Mouse (Mus musculus): ENCODE measurements around the gene Tmem150c.

GRCm38 (mm10) chr5:100102395-100102794 lies 57.2 kb downstream of the Tmem150c start:
- TF ChIP-seq TAL1 (IDR thresholded peaks at IDR 0.05; ENCODE audit: low read length): no peak
- TF ChIP-seq GATA1 (IDR thresholded peaks at IDR 0.05; ENCODE audit: low read length): no peak
